Mouse (Mus musculus) intestine, postnatal 0 days (tissue): ENCODE results near the gene 3110082I17Rik. TPM values are rescaled to one million over a fixed set of nuclear protein-coding genes. Genes with fewer than 3 reads are reported as not detected.

Experiments used
- ATAC-seq: fragments of 200-750 bp; cut with Nextera tagmentation; 2 replicates; pipeline ENCODE4 v1.8.0; 2017; ENCODE audit warnings: mild to moderate bottlenecking, moderate TSS enrichment, moderate library complexity
- H3K27ac ChIP-seq: fragments of 300-500 bp; sonication (generic); 2 replicates; pipeline ENCODE4 v1.5.1; 2014; ENCODE audit warnings: mild to moderate bottlenecking, low read depth, low read length, moderate library complexity
- H3K27me3 ChIP-seq: fragments of 300-500 bp; sonication (generic); replicated peaks from 2 replicates; pipeline ENCODE4 v1.6.1; 2014; ENCODE audit warnings: low read length, mixed read lengths; ENCODE audit not compliant: control insufficient read depth, insufficient read depth
- H3K36me3 ChIP-seq: fragments of 300-500 bp; sonication (generic); 2 replicates; pipeline ENCODE4 v1.6.1; 2014; ENCODE audit warnings: mild to moderate bottlenecking, moderate library complexity; ENCODE audit not compliant: control insufficient read depth, insufficient read depth
- H3K4me1 ChIP-seq: fragments of 300-500 bp; sonication (generic); replicated peaks from 2 replicates; pipeline ENCODE4 v1.6.1; 2014; ENCODE audit warnings: antibody characterized with exemption, low read length, mixed read lengths; ENCODE audit not compliant: control insufficient read depth, insufficient read depth
- H3K4me2 ChIP-seq: fragments of 300-500 bp; sonication (generic); replicated peaks from 2 replicates; pipeline ENCODE4 v1.6.1; 2014; ENCODE audit warnings: low read depth, mild to moderate bottlenecking, moderate library complexity
- H3K4me3 ChIP-seq: fragments of 300-500 bp; sonication (generic); 2 replicates; pipeline ENCODE4 v1.5.1; 2014; ENCODE audit warnings: low read depth, low read length
- H3K9ac ChIP-seq: fragments of 300-500 bp; sonication (generic); 2 replicates; pipeline ENCODE4 v1.6.1; 2014; ENCODE audit warnings: mild to moderate bottlenecking, low read depth, low read length
- H3K9me3 ChIP-seq: fragments of 300-500 bp; sonication (generic); 2 replicates; pipeline ENCODE4 v1.6.1; 2016; ENCODE audit warnings: mixed run types; ENCODE audit not compliant: control insufficient read depth
- CTCF ChIP-seq: sonication (generic); IDR thresholded peaks from 2 replicates; pipeline ENCODE4 v1.5.1; 2016; ENCODE audit warnings: low read depth, mild to moderate bottlenecking, control low read depth, antibody characterized with exemption, moderate library complexity
- whole genome bisulfite sequencing: fragments of 180-500 bp; shearing (Covaris S2); extraction: QIAGEN DNeasy Blood & Tissue Kit; methylation state at CpG from one replicate; pipeline ENCODE4 v1.1.7; 2014; 5-methylcytosine and 5-hydroxymethylcytosine counted together
- polyA plus RNA-seq: library from polyadenylated mRNA; unstranded; fragments of >200 nt; fragmentation: Nextera tagmentation; extraction: Ambion mirVana; gene quantifications from 2 replicates; pipeline ENCODE4 v1.2.1, GENCODE M21; 2015

3110082I17Rik gene
- polyA plus RNA-seq, 1 experiment from 2014 or later, result 8.3 TPM

- peak overlapping the region; percentile 50; the same call in 1 of the 2 replicates for H3K27ac ChIP-seq
- no peak for ATAC-seq
- H3K9me3 ChIP-seq, result no peaks in the 10 kb centered on the region
- H3K27me3 ChIP-seq, result no peaks in the 10 kb centered on the region
- WGBS, result 46% methylated on average over 5 of the region's 5 CpGs
- no peak for TF ChIP-seq CTCF
- no peak overlapping the region for H3K9ac ChIP-seq
- no peaks in the 10 kb centered on the region; the same call in 1 of the 2 replicates for H3K36me3 ChIP-seq
- H3K4me3 ChIP-seq, result no peak overlapping the region
- H3K4me2 ChIP-seq, result 0 out of 2 replicates have a peak overlapping the region, but pooled peaks have one; percentile 7
- H3K4me1 ChIP-seq, result no peaks in the 10 kb centered on the region
These were observed 95.3 kb downstream of the 3110082I17Rik start for GRCm38 (mm10) chr5:139364911-139365571.

GRCm38 (mm10) chr5:139364260-139364910 is 95.9 kb downstream of the 3110082I17Rik start:
- H3K9me3 ChIP-seq, result no peaks in the 10 kb centered on the region
- H3K4me1 ChIP-seq, result no peaks in the 10 kb centered on the region
- no peaks in the 10 kb centered on the region for H3K36me3 ChIP-seq
- H3K4me3 ChIP-seq, result no peak overlapping the region
- TF ChIP-seq CTCF, result peak; percentile 99
- H3K27me3 ChIP-seq, result no peaks in the 10 kb centered on the region
- peak; percentile 16; the same call in 1 of the 2 replicates for ATAC-seq
- H3K9ac ChIP-seq, result no peak overlapping the region
- WGBS, result 33% methylated on average over 12 of the region's 12 CpGs
- peak overlapping the region; percentile 7; the same call in 1 of the 2 replicates for H3K4me2 ChIP-seq
- H3K27ac ChIP-seq, result peak overlapping the region; percentile 50; the same call in 1 of the 2 replicates

DNA sequence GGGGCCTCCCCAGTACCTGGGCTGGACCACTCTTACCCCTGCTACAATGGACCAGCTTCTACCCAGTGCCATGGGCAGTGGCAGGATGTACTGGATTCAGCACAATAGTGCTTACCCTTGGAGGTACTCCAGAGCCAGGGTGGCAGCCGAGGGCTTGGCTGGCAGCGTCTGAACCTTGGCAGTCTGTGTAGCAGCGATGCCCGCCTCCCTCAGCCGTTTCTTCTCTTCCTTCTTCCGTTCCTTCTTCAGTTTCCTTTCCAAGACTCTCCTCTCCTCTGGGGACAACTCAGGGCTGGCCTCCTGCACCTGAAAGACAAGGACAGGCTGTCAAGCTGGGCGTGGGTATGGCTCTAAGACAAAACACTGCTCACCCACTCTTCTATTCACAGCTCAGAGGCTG is 96.5 kb downstream of the 3110082I17Rik start:
- H3K27me3 ChIP-seq, result no peaks in the 10 kb centered on the region
- H3K4me3 ChIP-seq, result no peak overlapping the region
- H3K36me3 ChIP-seq, result no peaks in the 10 kb centered on the region
- ATAC-seq, result no peak
- no peak for TF ChIP-seq CTCF
- no peak overlapping the region for H3K27ac ChIP-seq
- 63% methylated on average over 7 of the region's 7 CpGs for WGBS
- H3K4me1 ChIP-seq, result no peaks in the 10 kb centered on the region
- H3K4me2 ChIP-seq, result no peak overlapping the region
- no peaks in the 10 kb centered on the region for H3K9me3 ChIP-seq
- H3K9ac ChIP-seq, result no peak overlapping the region

DNA sequence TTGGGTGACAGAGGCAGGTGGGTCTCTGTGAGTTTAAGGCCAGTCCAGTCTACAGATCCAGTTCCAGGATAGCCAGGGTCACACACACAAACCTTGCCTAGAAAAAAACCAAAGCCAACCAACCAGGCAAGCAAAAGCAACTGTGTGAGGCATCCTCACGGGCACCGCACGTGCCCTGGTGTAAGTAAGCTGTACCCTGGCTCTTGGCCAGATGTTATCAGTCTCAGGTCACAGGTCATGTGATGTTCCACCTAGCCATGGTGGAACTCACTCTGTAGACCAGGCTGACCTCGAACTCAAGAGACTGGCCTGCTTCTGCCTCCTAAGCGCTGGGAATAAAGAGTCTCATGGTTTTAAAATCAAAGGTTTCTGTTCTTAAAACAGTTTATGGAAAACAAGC is 101.1 kb downstream of the 3110082I17Rik start:
- no peak for TF ChIP-seq CTCF
- H3K4me2 ChIP-seq, result no peak overlapping the region
- WGBS, result 54% methylated on average over 5 of the region's 5 CpGs
- H3K27ac ChIP-seq, result peak overlapping the region; percentile 21; the same call in 1 of the 2 replicates
- H3K27me3 ChIP-seq, result no peaks in the 10 kb centered on the region
- ATAC-seq, result no peak
- H3K4me3 ChIP-seq, result no peak overlapping the region
- no peaks in the 10 kb centered on the region for H3K9me3 ChIP-seq
- H3K4me1 ChIP-seq, result no peaks in the 10 kb centered on the region
- no peak overlapping the region for H3K9ac ChIP-seq
- H3K36me3 ChIP-seq, result peaks cover 16% of the 10 kb centered on the region; the same call in 1 of the 2 replicates

- Histone ChIP-seq H3K36me3 (peaks cover 16% of the 10 kb centered on the region; the same call in 1 of the 2 replicates), H3K27ac (peak overlapping the region; percentile 21; the same call in 1 of the 2 replicates), H3K9ac (no peak overlapping the region), H3K4me2 (no peak overlapping the region), H3K9me3 (no peaks in the 10 kb centered on the region), H3K4me1 (no peaks in the 10 kb centered on the region), H3K27me3 (no peaks in the 10 kb centered on the region), H3K4me3 (no peak overlapping the region)
- TF ChIP-seq CTCF, result peak; percentile 87
- WGBS, result 66% methylated on average over 2 of the region's 2 CpGs
- ATAC-seq, result peak; percentile 32; the same call in 1 of the 2 replicates
These were observed 101.7 kb downstream of the 3110082I17Rik start for GRCm38 (mm10) chr5:139358653-139359052.

GRCm38 (mm10) chr5:139355235-139355772 is 105.0 kb downstream of the 3110082I17Rik start:
- Histone ChIP-seq H3K4me2 (peak overlapping the region; percentile 67), H3K4me1 (no peaks in the 10 kb centered on the region; the same call in 1 of the 2 replicates), H3K27ac (peak overlapping the region; percentile 87; the same call in 1 of the 2 replicates), H3K27me3 (no peaks in the 10 kb centered on the region), H3K4me3 (no peak overlapping the region), H3K9me3 (no peaks in the 10 kb centered on the region), H3K9ac (no peak overlapping the region), H3K36me3 (peaks cover 16% of the 10 kb centered on the region; the same call in 1 of the 2 replicates)
- 36% methylated on average over 19 of the region's 19 CpGs for WGBS
- ATAC-seq, result no peak
- peak; percentile 99 for TF ChIP-seq CTCF
